Mouse (Mus musculus) hindbrain, postnatal 0 days (tissue): Measurements from ENCODE around the gene Iqgap2. TPM values are rescaled to one million over a fixed set of nuclear protein-coding genes. Genes with fewer than 3 reads are reported as not detected.

Experiments
- ATAC-seq: fragments of 200-750 bp; cut with Nextera tagmentation; 2 replicates; pipeline ENCODE4 v1.8.0; 2017; ENCODE audit warnings: mild to moderate bottlenecking, moderate TSS enrichment, moderate library complexity
- DNase-seq: peaks from one replicate; pipeline ENCODE4 v3.0.0-alpha.2; 2015; ENCODE audit warnings: low spot score
- H3K27ac ChIP-seq: fragments of 300-500 bp; sonication (generic); 2 replicates; pipeline ENCODE4 v1.5.1; 2014; ENCODE audit warnings: mild to moderate bottlenecking
- H3K27me3 ChIP-seq: fragments of 300-500 bp; sonication (generic); 2 replicates; pipeline ENCODE4 v1.6.1; 2014; ENCODE audit warnings: low read length, mixed read lengths; ENCODE audit not compliant: insufficient read depth
- H3K36me3 ChIP-seq: fragments of 300-500 bp; sonication (generic); 2 replicates; pipeline ENCODE4 v1.6.1; 2014; ENCODE audit warnings: low read length, mixed read lengths; ENCODE audit not compliant: insufficient read depth
- H3K4me1 ChIP-seq: fragments of 300-500 bp; sonication (generic); 2 replicates; pipeline ENCODE4 v1.6.1; 2014; ENCODE audit warnings: antibody characterized with exemption, low read length, mixed read lengths; ENCODE audit not compliant: insufficient read depth
- H3K4me2 ChIP-seq: fragments of 300-500 bp; sonication (generic); 2 replicates; pipeline ENCODE4 v1.6.1; 2014; ENCODE audit warnings: low read depth, mild to moderate bottlenecking, low read length, moderate library complexity, mixed read lengths
- H3K4me3 ChIP-seq: fragments of 300-500 bp; sonication (generic); 2 replicates; pipeline ENCODE4 v1.5.1; 2014; ENCODE audit warnings: low read length
- H3K9ac ChIP-seq: fragments of 300-500 bp; sonication (generic); replicated peaks from 2 replicates; pipeline ENCODE4 v1.6.1; 2014; ENCODE audit warnings: mild to moderate bottlenecking, low read length, moderate library complexity, mixed read lengths
- H3K9me3 ChIP-seq: fragments of 300-500 bp; sonication (generic); 2 replicates; pipeline ENCODE4 v1.6.1; 2016; ENCODE audit warnings: low read length, mixed read lengths
- CTCF ChIP-seq: IDR thresholded peaks from 2 replicates; pipeline ENCODE4 v1.5.1; 2016; ENCODE audit warnings: antibody characterized with exemption, control low read depth, low read depth
- WGBS: fragments of 180-500 bp; shearing (Covaris S2); extraction: QIAGEN DNeasy Blood & Tissue Kit; methylation state at CpG from one replicate; pipeline ENCODE4 v1.1.7; 2014; 5-methylcytosine and 5-hydroxymethylcytosine counted together
- polyA plus RNA-seq: library from polyadenylated mRNA; unstranded; fragments of >200 nt; fragmentation: Nextera tagmentation; extraction: Ambion mirVana; gene quantifications from 2 replicates; pipeline ENCODE4 v1.2.1, GENCODE M21; 2015
- total RNA-seq: library from RNA; depleted of rRNA; stranded (reverse); fragments of >200 nt; gene quantifications from 2 replicates; pipeline ENCODE4 v1.2.3, GENCODE M21; 2014

The Iqgap2 gene
- total and polyA plus RNA-seq, 2 experiments from 2014 or later: 2.9 to 3.1 TPM

DNA sequence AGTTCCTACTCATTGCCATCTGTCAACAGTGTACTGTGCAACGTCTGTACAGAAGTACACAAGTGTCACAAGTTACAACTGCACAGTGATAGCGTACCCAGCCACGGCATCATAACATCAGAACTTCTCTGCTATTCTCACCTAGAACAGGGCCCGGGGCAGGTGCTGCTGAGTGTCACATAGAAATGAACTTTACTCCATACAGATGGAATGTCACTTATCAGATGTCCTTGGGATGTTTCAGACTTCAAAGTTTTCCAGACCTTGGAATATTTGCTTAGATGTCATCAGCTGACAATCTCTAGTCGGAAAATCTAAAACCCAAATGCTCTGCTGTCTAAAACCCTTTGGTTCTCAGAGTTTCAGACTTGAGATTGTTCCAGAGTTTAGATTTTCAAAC is 137.4 kb downstream of the Iqgap2 start:
- TF ChIP-seq CTCF: no peak
- no peaks in the 10 kb centered on the region for H3K4me1 ChIP-seq

DNA sequence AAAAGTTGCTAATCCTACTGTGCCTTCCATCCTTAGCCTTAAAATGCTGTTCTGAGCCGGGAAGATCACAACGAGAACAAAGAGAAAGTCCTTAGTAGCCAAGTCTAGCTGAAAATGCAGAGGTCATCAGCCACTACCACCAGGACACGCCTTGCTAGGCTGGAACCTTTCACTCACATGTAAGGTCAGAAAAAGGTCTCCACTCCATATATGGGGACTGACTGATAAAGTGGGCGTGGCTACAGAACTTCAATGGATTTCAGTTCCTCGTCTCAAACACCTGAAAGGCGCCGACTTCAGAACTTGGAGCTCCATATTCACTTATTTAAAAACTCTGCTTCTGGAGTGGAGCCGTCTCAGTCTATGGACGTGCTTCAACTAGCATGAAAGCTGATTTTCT is 139.3 kb downstream of the Iqgap2 start:
- 82% methylated on average over 9 of the region's 9 CpGs for WGBS
- Histone ChIP-seq H3K9ac (no peak overlapping the region), H3K4me2 (no peak overlapping the region), H3K36me3 (no peaks in the 10 kb centered on the region), H3K4me1 (no peaks in the 10 kb centered on the region), H3K9me3 (no peaks in the 10 kb centered on the region), H3K27me3 (no peaks in the 10 kb centered on the region), H3K27ac (no peak overlapping the region), H3K4me3 (no peak overlapping the region)
- DNase-seq (no peak), ATAC-seq (no peak)
- TF ChIP-seq CTCF: no peak

More for the DNA sequence above, 137.4 kb downstream of the Iqgap2 start:
- WGBS: 92% methylated on average over 5 of the region's 5 CpGs
- ATAC-seq: no peak
- no peak overlapping the region for H3K4me3 ChIP-seq
- no peaks in the 10 kb centered on the region for H3K36me3 ChIP-seq
- no peak overlapping the region for H3K4me2 ChIP-seq
- H3K27me3 ChIP-seq: no peaks in the 10 kb centered on the region
- no peak for DNase-seq
- no peak overlapping the region for H3K27ac ChIP-seq
- no peak overlapping the region for H3K9ac ChIP-seq
- H3K9me3 ChIP-seq: no peaks in the 10 kb centered on the region

DNA sequence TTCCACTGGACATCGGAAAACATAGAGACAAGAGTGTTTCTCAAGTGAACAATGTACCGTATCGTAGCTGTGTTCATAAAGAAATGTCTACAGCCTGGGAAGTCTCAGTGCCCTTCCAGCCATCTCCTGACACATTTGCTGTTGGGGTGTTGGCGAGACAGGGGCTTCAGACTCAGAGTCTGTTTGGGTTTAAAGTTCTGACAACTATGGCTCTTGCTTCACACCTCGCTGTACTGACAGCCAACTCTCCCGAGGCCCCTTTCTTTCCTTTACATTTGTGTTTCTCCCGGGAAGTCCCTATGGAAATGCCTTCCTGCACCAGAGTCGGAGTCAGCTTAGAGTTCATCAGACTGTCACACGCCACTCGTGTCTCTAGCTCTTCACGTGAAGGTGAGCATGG is 144.2 kb downstream of the Iqgap2 start:
- Histone ChIP-seq H3K9me3 (no peaks in the 10 kb centered on the region), H3K9ac (no peak overlapping the region), H3K4me3 (no peak overlapping the region), H3K27me3 (no peaks in the 10 kb centered on the region), H3K27ac (no peak overlapping the region), H3K4me1 (no peaks in the 10 kb centered on the region), H3K4me2 (no peak overlapping the region), H3K36me3 (no peaks in the 10 kb centered on the region)
- TF ChIP-seq CTCF: no peak
- DNase-seq: no peak
- 81% methylated on average over 11 of the region's 11 CpGs for WGBS
- ATAC-seq: no peak

DNA sequence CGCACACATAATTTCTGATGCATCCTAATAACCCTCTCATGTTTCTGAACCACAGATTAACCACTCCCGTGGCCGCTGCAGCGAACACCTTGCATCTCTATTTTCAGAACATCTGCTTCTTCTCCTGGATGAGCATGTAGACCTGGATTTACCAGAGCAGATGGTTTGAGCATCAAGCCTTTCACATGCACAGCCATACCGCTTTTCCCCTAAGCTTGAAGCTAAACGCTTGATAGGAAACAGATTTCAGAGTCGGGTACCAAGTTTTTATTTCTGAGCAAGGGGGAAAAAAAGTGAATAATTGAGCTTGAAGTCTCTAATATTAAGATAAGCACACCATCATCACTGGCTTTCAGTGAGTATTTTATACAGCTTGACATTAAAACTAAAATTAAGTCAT is 144.6 kb downstream of the Iqgap2 start:
- Histone ChIP-seq H3K9me3 (no peaks in the 10 kb centered on the region), H3K4me1 (no peaks in the 10 kb centered on the region), H3K4me2 (no peak overlapping the region), H3K4me3 (no peak overlapping the region), H3K36me3 (no peaks in the 10 kb centered on the region), H3K27me3 (no peaks in the 10 kb centered on the region), H3K27ac (no peak overlapping the region), H3K9ac (no peak overlapping the region)
- no peak for TF ChIP-seq CTCF
- DNase-seq (no peak), ATAC-seq (no peak)
- WGBS: 74% methylated on average over 7 of the region's 7 CpGs

DNA sequence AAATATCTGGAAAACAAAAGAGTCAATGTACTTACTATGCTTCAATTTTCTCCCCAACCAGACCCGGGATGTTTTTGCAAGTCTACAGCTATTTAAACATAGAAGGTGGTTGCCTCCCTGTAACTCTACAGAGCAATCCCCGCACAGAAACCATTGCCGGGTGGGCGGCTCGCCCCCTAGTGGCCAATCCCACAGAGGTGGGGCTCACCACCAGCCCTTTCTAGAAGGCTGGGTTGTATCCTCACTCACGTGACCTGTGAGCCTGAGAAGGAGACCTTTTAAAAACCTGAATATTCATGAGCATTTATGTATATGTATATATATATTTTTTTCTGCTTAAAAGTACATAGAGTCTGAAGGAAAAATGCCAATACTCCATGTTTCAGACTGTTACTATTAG is 145.2 kb downstream of the Iqgap2 start:
- Histone ChIP-seq H3K4me1 (no peaks in the 10 kb centered on the region), H3K9ac (no peak overlapping the region), H3K4me3 (no peak overlapping the region), H3K36me3 (no peaks in the 10 kb centered on the region), H3K9me3 (no peaks in the 10 kb centered on the region), H3K4me2 (no peak overlapping the region), H3K27me3 (no peaks in the 10 kb centered on the region), H3K27ac (no peak overlapping the region)
- WGBS: 14% methylated on average over 6 of the region's 6 CpGs
- ATAC-seq (peak; percentile 85), DNase-seq (peak; percentile 67)
- peak; percentile 80 for TF ChIP-seq CTCF

DNA sequence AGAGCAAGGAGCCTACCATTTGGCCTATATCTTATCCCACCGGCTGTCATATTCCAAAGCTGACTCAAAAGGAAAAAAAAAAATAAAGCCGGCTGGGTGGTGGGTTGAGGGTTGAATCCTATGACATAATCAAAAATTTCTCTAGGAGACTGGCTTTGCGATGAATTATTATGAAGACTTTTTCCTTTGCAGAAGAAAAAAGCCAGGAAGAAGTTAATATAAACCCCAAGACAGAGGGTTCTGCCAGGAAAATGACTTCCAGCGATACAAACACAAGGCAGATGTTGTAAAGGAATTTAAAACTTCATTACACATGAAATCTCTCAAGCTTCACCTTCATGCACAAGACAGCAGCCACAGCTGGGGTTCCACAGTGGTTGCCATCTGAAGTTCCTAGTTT is 146.3 kb downstream of the Iqgap2 start:
- H3K36me3 ChIP-seq: no peaks in the 10 kb centered on the region
- 83% methylated on average over 4 of the region's 4 CpGs for WGBS
- H3K27ac ChIP-seq: no peak overlapping the region
- no peaks in the 10 kb centered on the region for H3K9me3 ChIP-seq
- H3K27me3 ChIP-seq: no peaks in the 10 kb centered on the region
- no peak overlapping the region for H3K4me2 ChIP-seq
- DNase-seq: no peak
- H3K4me3 ChIP-seq: no peak overlapping the region
- no peak overlapping the region for H3K9ac ChIP-seq
- TF ChIP-seq CTCF: no peak
- no peak for ATAC-seq
- no peaks in the 10 kb centered on the region for H3K4me1 ChIP-seq

DNA sequence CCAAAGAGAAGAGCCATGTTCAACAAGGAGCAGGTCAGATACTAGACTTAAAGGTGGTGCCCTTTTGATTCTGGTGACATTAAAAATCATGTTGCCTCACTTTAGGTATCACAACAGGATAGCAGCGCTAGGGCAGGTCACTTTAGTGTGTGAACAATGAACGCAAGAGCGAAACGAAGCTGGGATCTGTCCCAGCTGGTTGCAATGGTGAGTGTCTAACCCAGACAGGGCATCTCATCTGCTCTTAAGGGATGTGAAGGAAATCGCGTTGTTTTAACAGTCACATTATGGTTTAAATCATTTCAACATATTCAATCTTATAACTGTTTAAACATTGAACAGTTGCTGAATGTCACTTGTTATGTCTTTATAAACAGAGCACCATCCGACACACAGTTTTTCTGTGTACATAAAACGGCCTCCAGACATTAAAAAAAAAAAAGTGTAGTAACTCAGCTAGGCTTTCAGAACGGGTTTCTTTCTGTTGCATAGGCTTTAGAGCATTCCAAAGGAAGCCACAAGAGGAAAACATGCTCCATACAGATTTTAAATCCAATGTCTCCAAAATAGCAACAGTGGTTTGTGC is 148.7 kb downstream of the Iqgap2 start:
- TF ChIP-seq CTCF: no peak
- Histone ChIP-seq H3K4me1 (no peaks in the 10 kb centered on the region), H3K27ac (no peak overlapping the region), H3K9me3 (no peaks in the 10 kb centered on the region), H3K27me3 (no peaks in the 10 kb centered on the region), H3K9ac (no peak overlapping the region), H3K4me2 (no peak overlapping the region), H3K36me3 (no peaks in the 10 kb centered on the region), H3K4me3 (no peak overlapping the region)
- no peak for ATAC-seq
- 90% methylated on average over 9 of the region's 9 CpGs for WGBS
- no peak for DNase-seq
